Mouse (Mus musculus) embryonic facial prominence, embryonic 14.5 days (tissue): ENCODE data around the gene Micu2. TPM values are rescaled to one million over a fixed set of nuclear protein-coding genes. Genes with fewer than 3 reads are reported as not detected.

Experiments used
- ATAC-seq: fragments of 200-750 bp; cut with Nextera tagmentation; 2 replicates; pipeline ENCODE4 v1.8.0; 2017; ENCODE audit warnings: low read depth, moderate number of reproducible peaks, moderate TSS enrichment
- DNase-seq: peaks from one replicate; pipeline ENCODE4 v3.0.0-alpha.2; 2015; ENCODE audit warnings: low spot score
- H3K27ac ChIP-seq: fragments of 300-500 bp; sonication (generic); replicated peaks from 2 replicates; pipeline ENCODE4 v1.5.1; 2014; ENCODE audit warnings: low read depth, mild to moderate bottlenecking, low read length, moderate library complexity
- H3K27me3 ChIP-seq: fragments of 300-500 bp; sonication (generic); replicated peaks from 2 replicates; pipeline ENCODE4 v1.6.1; 2014; ENCODE audit warnings: low read length; ENCODE audit not compliant: control insufficient read depth, insufficient read depth
- H3K36me3 ChIP-seq: fragments of 300-500 bp; sonication (generic); 2 replicates; pipeline ENCODE4 v1.6.1; 2014; ENCODE audit warnings: low read length, mixed read lengths; ENCODE audit not compliant: control insufficient read depth, insufficient read depth
- H3K4me1 ChIP-seq: fragments of 300-500 bp; sonication (generic); 2 replicates; pipeline ENCODE4 v1.6.1; 2014; ENCODE audit warnings: antibody characterized with exemption, low read length; ENCODE audit not compliant: control insufficient read depth, insufficient read depth
- H3K4me2 ChIP-seq: fragments of 300-500 bp; sonication (generic); 2 replicates; pipeline ENCODE4 v1.6.1; 2014; ENCODE audit warnings: low read depth, mild to moderate bottlenecking, low read length, moderate library complexity, mixed read lengths
- H3K4me3 ChIP-seq: fragments of 300-500 bp; sonication (generic); 2 replicates; pipeline ENCODE4 v1.5.1; 2014; ENCODE audit warnings: low read depth, mild to moderate bottlenecking, low read length
- H3K9ac ChIP-seq: fragments of 300-500 bp; sonication (generic); 2 replicates; pipeline ENCODE4 v1.6.1; 2014; ENCODE audit warnings: low read depth, mild to moderate bottlenecking, low read length, moderate library complexity, mixed read lengths
- H3K9me3 ChIP-seq: fragments of 300-500 bp; sonication (generic); 2 replicates; pipeline ENCODE4 v1.6.1; 2016; ENCODE audit warnings: low read length; ENCODE audit not compliant: control insufficient read depth
- WGBS: fragments of 180-500 bp; shearing (Covaris S2); extraction: QIAGEN DNeasy Blood & Tissue Kit; methylation state at CpG from one replicate; pipeline ENCODE4 v1.1.7; 2014; 5-methylcytosine and 5-hydroxymethylcytosine counted together
- polyA plus RNA-seq: library from polyadenylated mRNA; unstranded; fragments of >200 nt; fragmentation: Nextera tagmentation; extraction: Ambion mirVana; gene quantifications from 2 replicates; pipeline ENCODE4 v1.2.1, GENCODE M21; 2014

Micu2 gene
- polyA plus RNA-seq, 1 experiment from 2014 or later: 63.1 TPM

- no peak overlapping the region for H3K4me3 ChIP-seq
- H3K36me3 ChIP-seq: no peaks in the 10 kb centered on the region
- H3K4me1 ChIP-seq: peaks cover 16% of the 10 kb centered on the region; the same call in 1 of the 2 replicates
- H3K4me2 ChIP-seq: no peak overlapping the region
- no peak for DNase-seq
- 63% methylated on average over 1 of the region's 1 CpGs for WGBS
- no peaks in the 10 kb centered on the region for H3K9me3 ChIP-seq
- H3K27ac ChIP-seq: no peak overlapping the region
- no peaks in the 10 kb centered on the region for H3K27me3 ChIP-seq
- no peak overlapping the region for H3K9ac ChIP-seq
- ATAC-seq: no peak
These were observed 1.6 kb downstream of the Micu2 start for GRCm38 (mm10) chr14:57997431-57997830.

DNA sequence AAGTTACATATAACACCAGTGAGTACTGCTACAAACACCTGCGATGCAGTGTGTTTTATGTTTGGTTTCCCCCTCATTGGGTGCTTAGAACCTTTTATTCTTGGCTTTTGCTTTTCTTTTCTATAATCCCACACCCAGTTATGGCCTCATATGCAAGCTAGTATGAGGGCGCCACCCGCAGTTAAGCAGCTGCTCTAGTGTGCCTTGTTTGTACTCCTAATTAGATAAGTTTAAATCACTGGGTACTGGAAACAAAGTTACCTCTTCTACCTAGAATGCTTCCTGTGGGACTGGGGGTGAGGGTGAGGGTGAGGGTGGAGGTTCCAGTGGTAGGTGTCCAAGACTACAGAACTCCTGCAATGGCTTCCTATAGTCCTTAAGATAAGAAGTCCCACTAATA is 2.9 kb downstream of the Micu2 start:
- no peak overlapping the region for H3K4me2 ChIP-seq
- H3K27ac ChIP-seq: no peak overlapping the region
- H3K9ac ChIP-seq: no peak overlapping the region
- 0 out of 2 replicates have a peak, but pooled peaks cover 6% of the 10 kb centered on the region for H3K36me3 ChIP-seq
- H3K4me1 ChIP-seq: peaks cover 16% of the 10 kb centered on the region; the same call in 1 of the 2 replicates
- WGBS: 89% methylated on average over 3 of the region's 3 CpGs
- H3K4me3 ChIP-seq: no peak overlapping the region
- DNase-seq (no peak), ATAC-seq (no peak)
- no peaks in the 10 kb centered on the region for H3K9me3 ChIP-seq
- no peaks in the 10 kb centered on the region for H3K27me3 ChIP-seq

DNA sequence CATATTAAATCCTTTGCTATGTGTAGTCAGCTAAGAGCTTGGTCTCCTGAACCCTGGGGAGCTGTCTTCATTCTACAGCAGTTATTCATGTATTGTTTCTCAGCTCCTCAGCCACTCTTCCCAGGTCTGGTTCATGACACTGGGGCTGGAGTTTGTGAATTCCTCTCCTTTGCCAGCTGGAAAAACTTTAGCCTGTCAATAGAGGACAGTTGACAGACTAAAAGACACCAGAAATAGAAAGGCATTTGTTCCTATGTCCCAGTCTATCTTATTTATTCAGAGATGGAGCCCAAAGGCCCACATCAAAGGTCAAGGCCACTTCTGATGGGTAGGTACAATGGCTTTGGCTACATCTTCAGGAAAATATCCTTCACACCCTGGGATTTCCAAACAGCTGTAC is 7.3 kb downstream of the Micu2 start:
- Histone ChIP-seq H3K4me2 (no peak overlapping the region), H3K27me3 (no peaks in the 10 kb centered on the region), H3K4me3 (no peak overlapping the region), H3K27ac (no peak overlapping the region), H3K9me3 (peaks cover 10% of the 10 kb centered on the region; the same call in 1 of the 2 replicates), H3K36me3 (0 out of 2 replicates have a peak, but pooled peaks cover 12% of the 10 kb centered on the region), H3K4me1 (no peaks in the 10 kb centered on the region), H3K9ac (no peak overlapping the region)
- ATAC-seq (no peak), DNase-seq (no peak)

DNA sequence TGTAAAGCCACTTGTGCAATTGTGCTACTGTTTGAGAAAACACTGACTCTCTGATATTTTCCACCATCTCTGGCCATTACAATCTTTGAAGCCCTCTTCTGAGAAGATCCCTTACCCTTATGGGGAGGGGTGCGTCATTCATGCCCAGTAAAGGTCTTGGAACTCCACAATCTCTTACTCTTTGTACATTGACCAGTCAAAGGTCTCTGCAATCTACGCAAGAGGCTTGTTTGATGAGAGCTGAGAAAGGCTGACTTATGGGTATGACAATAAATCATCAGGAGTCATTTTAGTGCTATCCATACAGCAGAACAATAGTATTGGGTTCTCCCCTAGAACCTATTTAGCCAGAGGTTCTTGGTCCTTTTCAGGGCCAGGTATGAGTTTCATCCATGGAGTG is 9.9 kb downstream of the Micu2 start:
- H3K9me3 ChIP-seq: peaks cover 10% of the 10 kb centered on the region; the same call in 1 of the 2 replicates
- DNase-seq: no peak
- no peak overlapping the region for H3K9ac ChIP-seq
- H3K4me1 ChIP-seq: no peaks in the 10 kb centered on the region
- H3K27me3 ChIP-seq: no peaks in the 10 kb centered on the region
- H3K36me3 ChIP-seq: 0 out of 2 replicates have a peak, but pooled peaks cover 12% of the 10 kb centered on the region
- H3K4me2 ChIP-seq: no peak overlapping the region
- no peak overlapping the region for H3K27ac ChIP-seq
- no peak overlapping the region for H3K4me3 ChIP-seq
- no peak for ATAC-seq
- WGBS: 98% methylated on average over 2 of the region's 2 CpGs

- no peak overlapping the region for H3K9ac ChIP-seq
- WGBS: 69% methylated on average over 2 of the region's 2 CpGs
- no peaks in the 10 kb centered on the region for H3K27me3 ChIP-seq
- DNase-seq: no peak
- no peak overlapping the region for H3K27ac ChIP-seq
- no peak overlapping the region for H3K4me2 ChIP-seq
- no peak overlapping the region for H3K4me3 ChIP-seq
- 0 out of 2 replicates have a peak, but pooled peaks cover 6% of the 10 kb centered on the region for H3K36me3 ChIP-seq
- no peak for ATAC-seq
- peaks cover 10% of the 10 kb centered on the region; the same call in 1 of the 2 replicates for H3K9me3 ChIP-seq
- H3K4me1 ChIP-seq: peaks cover 8% of the 10 kb centered on the region; the same call in 1 of the 2 replicates
These were observed 13.3 kb downstream of the Micu2 start for GRCm38 (mm10) chr14:57985780-57986179.

- ATAC-seq (no peak), DNase-seq (no peak)
- Histone ChIP-seq H3K9ac (no peak overlapping the region), H3K9me3 (no peaks in the 10 kb centered on the region), H3K4me3 (no peak overlapping the region), H3K4me2 (0 out of 2 replicates have a peak overlapping the region, but pooled peaks have one; percentile 2), H3K27me3 (no peaks in the 10 kb centered on the region), H3K36me3 (0 out of 2 replicates have a peak, but pooled peaks cover 4% of the 10 kb centered on the region), H3K27ac (0 out of 2 replicates have a peak overlapping the region, but pooled peaks have one; percentile 48), H3K4me1 (peaks cover 13% of the 10 kb centered on the region; the same call in 1 of the 2 replicates)
- 24% methylated on average over 7 of the region's 7 CpGs for WGBS
These were observed 16.6 kb downstream of the Micu2 start for GRCm38 (mm10) chr14:57982450-57982849.

GRCm38 (mm10) chr14:57981720-57982418 is 17.2 kb downstream of the Micu2 start:
- ATAC-seq (peak; percentile 62; the same call in 1 of the 2 replicates), DNase-seq (peak; percentile 65)
- H3K9ac ChIP-seq: no peak overlapping the region

GRCm38 (mm10) chr14:57980776-57981175 is 18.3 kb downstream of the Micu2 start:
- peaks cover 13% of the 10 kb centered on the region; the same call in 1 of the 2 replicates for H3K4me1 ChIP-seq
- WGBS: 69% methylated on average over 8 of the region's 8 CpGs
- no peak for DNase-seq
- H3K36me3 ChIP-seq: no peaks in the 10 kb centered on the region
- no peak overlapping the region for H3K4me3 ChIP-seq
- no peak overlapping the region for H3K4me2 ChIP-seq
- peak overlapping the region; percentile 31; the same call in 1 of the 2 replicates for H3K27ac ChIP-seq
- H3K9me3 ChIP-seq: no peaks in the 10 kb centered on the region
- no peak for ATAC-seq
- H3K27me3 ChIP-seq: no peaks in the 10 kb centered on the region
- no peak overlapping the region for H3K9ac ChIP-seq

More at GRCm38 (mm10) chr14:57981720-57982418, 17.2 kb downstream of the Micu2 start:
- Histone ChIP-seq H3K4me3 (no peak overlapping the region), H3K27ac (peak overlapping the region; percentile 22; the same call in 1 of the 2 replicates), H3K4me2 (peak overlapping the region; percentile 2; the same call in 1 of the 2 replicates), H3K4me1 (peaks cover 13% of the 10 kb centered on the region; the same call in 1 of the 2 replicates), H3K27me3 (no peaks in the 10 kb centered on the region), H3K9me3 (no peaks in the 10 kb centered on the region), H3K36me3 (no peaks in the 10 kb centered on the region)
- whole genome bisulfite sequencing: 23% methylated on average over 14 of the region's 14 CpGs
